Mouse (Mus musculus) myocyte (in vitro differentiated cells): ENCODE results near the gene Myod1. TPM values are rescaled to one million over a fixed set of nuclear protein-coding genes. Genes with fewer than 3 reads are reported as not detected.
A peak's percentile ranks its signal among the peaks of the same experiment; 100 is the strongest.

ENCODE experiments used
- H3K27me3 ChIP-seq: one replicate; pipeline ENCODE4 v1.6.1; 2011; ENCODE audit not compliant: control insufficient read depth, insufficient read depth, insufficient read length
- H3K36me3 ChIP-seq: one replicate; pipeline ENCODE4 v1.6.1; 2011; ENCODE audit not compliant: control insufficient read depth, insufficient read depth
- H3K4me2 ChIP-seq: one replicate; pipeline ENCODE4 v1.6.1; 2011; ENCODE audit warnings: low read depth, control low read depth
- H3K4me3 ChIP-seq: one replicate; pipeline ENCODE4 v1.5.1; 2011; ENCODE audit warnings: mild to moderate bottlenecking, control low read depth, moderate library complexity
- H3K79me2 ChIP-seq: one replicate; pipeline ENCODE4 v1.6.1; 2011; ENCODE audit not compliant: control insufficient read depth, insufficient read depth
- H3ac ChIP-seq: one replicate; pipeline ENCODE4 v1.6.1; 2011; ENCODE audit not compliant: control insufficient read depth, insufficient read length
- CEBPB ChIP-seq: IDR thresholded peaks from 2 replicates; pipeline ENCODE4 v1.6.1; 2011; ENCODE audit warnings: mild to moderate bottlenecking, moderate library complexity; ENCODE audit not compliant: poor library complexity, insufficient read depth, severe bottlenecking
- E2F4 ChIP-seq: IDR thresholded peaks from one replicate; pipeline ENCODE4 v1.6.1; 2011; ENCODE audit warnings: mild to moderate bottlenecking, control low read depth, moderate library complexity; ENCODE audit not compliant: insufficient read depth
- MAX ChIP-seq: IDR thresholded peaks from one replicate; pipeline ENCODE4 v1.6.1; 2011; ENCODE audit warnings: low read depth, mild to moderate bottlenecking, control low read depth
- MYOD1 ChIP-seq, 3 experiments: IDR thresholded peaks; one replicate each; pipeline ENCODE4 v1.6.1; 2011; ENCODE audit warnings: control low read depth in 2 of 3, low read depth in 2 of 3, mild to moderate bottlenecking in 2 of 3, moderate library complexity in 1 of 3; ENCODE audit not compliant: insufficient read length in 2 of 3, control insufficient read depth in 1 of 3
- MYOG ChIP-seq, 3 experiments: IDR thresholded peaks; one replicate each; pipeline ENCODE4 v1.6.1; 2011; ENCODE audit warnings: control low read depth in 2 of 3, low read depth in 2 of 3, mild to moderate bottlenecking in 2 of 3; ENCODE audit not compliant: insufficient read length in 2 of 3, control insufficient read depth in 1 of 3, insufficient read depth in 1 of 3
- POLR2A ChIP-seq: IDR thresholded peaks from one replicate; pipeline ENCODE4 v1.6.1; 2011; ENCODE audit warnings: low read depth, mild to moderate bottlenecking, control low read depth, moderate library complexity; ENCODE audit not compliant: insufficient read length
- POLR2AphosphoS2 ChIP-seq: IDR thresholded peaks from one replicate; pipeline ENCODE4 v1.6.1; 2011; ENCODE audit warnings: low read depth, control low read depth; ENCODE audit not compliant: insufficient read length
- REST ChIP-seq: IDR thresholded peaks from one replicate; pipeline ENCODE4 v1.6.1; 2011; ENCODE audit warnings: mild to moderate bottlenecking, control low read depth, moderate library complexity; ENCODE audit not compliant: insufficient read depth, insufficient read length
- SRF ChIP-seq: IDR thresholded peaks from one replicate; pipeline ENCODE4 v1.6.1; 2011; ENCODE audit warnings: low read depth; ENCODE audit not compliant: control insufficient read depth, insufficient read length
- TCF12 ChIP-seq: IDR thresholded peaks from one replicate; pipeline ENCODE4 v1.6.1; 2011; ENCODE audit warnings: mild to moderate bottlenecking, control low read depth; ENCODE audit not compliant: poor library complexity, insufficient read depth, severe bottlenecking
- TCF3 ChIP-seq: IDR thresholded peaks from one replicate; pipeline ENCODE4 v1.6.1; 2011; ENCODE audit warnings: low read depth, control low read depth; ENCODE audit not compliant: insufficient read length
- USF1 ChIP-seq: IDR thresholded peaks from one replicate; pipeline ENCODE4 v1.6.1; 2011; ENCODE audit warnings: low read depth, mild to moderate bottlenecking, control low read depth, moderate library complexity
- polyA plus RNA-seq: library from polyadenylated mRNA; unstranded; fragments of >200 nt; fragmentation: generic; extraction: Trizol; gene quantifications from one replicate; pipeline ENCODE4 v1.2.1, GENCODE M21; 2012; ENCODE audit warnings: missing spikeins

Myod1 gene
- polyA plus RNA-seq, 1 experiment: 396 TPM

GRCm38 (mm10) chr7:46352748-46353147 is 23.5 kb upstream of the Myod1 start:
- no peak overlapping the region for H3K4me3 ChIP-seq
- H3K4me2 ChIP-seq: peak overlapping the region; percentile 53
- H3K27me3 ChIP-seq: no peaks in the 10 kb centered on the region
- TF ChIP-seq TCF12 (no peak), POLR2A (peak; percentile 61), MYOG (IDR thresholded peaks at IDR 0.05; ENCODE audit: control insufficient read depth in 1 of 3, insufficient read depth in 1 of 3, insufficient read length in 2 of 3, low read depth in 2 of 3) (peak in 1 of 3 experiments; percentile 71), SRF (no peak), MYOD1 (IDR thresholded peaks at IDR 0.05; ENCODE audit: control insufficient read depth in 1 of 3, insufficient read length in 2 of 3, low read depth in 2 of 3) (peak in 1 of 3 experiments; percentile 38), POLR2AphosphoS2 (peak; percentile 60)
- H3K36me3 ChIP-seq: no peaks in the 10 kb centered on the region
- no peaks in the 10 kb centered on the region for H3K79me2 ChIP-seq
- H3ac ChIP-seq: no peak overlapping the region

DNA sequence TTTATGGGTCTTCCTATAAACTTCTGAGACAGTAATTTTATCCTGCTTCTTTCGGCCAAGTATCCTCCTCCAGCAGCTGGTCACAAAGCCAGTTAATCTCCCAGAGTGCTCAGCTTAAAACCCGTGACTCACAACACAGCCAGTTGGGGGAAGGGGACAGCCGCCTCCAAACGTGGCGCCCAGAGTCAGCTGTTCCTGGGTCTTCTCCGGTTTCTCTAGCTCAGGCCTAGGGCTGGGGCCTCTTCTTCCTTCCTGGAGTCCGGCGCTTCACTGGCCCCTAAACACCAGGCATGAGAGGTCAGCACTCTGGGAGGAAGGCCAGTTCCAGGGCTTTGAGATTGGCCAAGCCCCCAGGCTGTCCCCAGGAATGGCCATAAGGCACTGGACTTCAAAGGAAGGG is 23.1 kb upstream of the Myod1 start:
- Histone ChIP-seq H3ac (no peak overlapping the region), H3K4me2 (peak overlapping the region; percentile 68), H3K27me3 (no peaks in the 10 kb centered on the region), H3K79me2 (no peaks in the 10 kb centered on the region), H3K36me3 (no peaks in the 10 kb centered on the region), H3K4me3 (no peak overlapping the region)
- TF ChIP-seq MYOG (IDR thresholded peaks at IDR 0.05; ENCODE audit: control insufficient read depth in 1 of 3, insufficient read depth in 1 of 3, insufficient read length in 2 of 3, low read depth in 2 of 3): peak; percentile 91 to 98 (median 96)
- peak; percentile 62 for TF ChIP-seq TCF3
- peak; percentile 68 to 95 (median 92) for TF ChIP-seq MYOD1 (IDR thresholded peaks at IDR 0.05; ENCODE audit: control insufficient read depth in 1 of 3, insufficient read length in 2 of 3, low read depth in 2 of 3)
- TF ChIP-seq MAX: no peak
- no peak for TF ChIP-seq POLR2A
- peak; percentile 36 for TF ChIP-seq USF1
- peak; percentile 97 for TF ChIP-seq TCF12
- TF ChIP-seq CEBPB: no peak

- no peak for TF ChIP-seq MYOG (IDR thresholded peaks at IDR 0.05; ENCODE audit: control insufficient read depth in 1 of 3, insufficient read depth in 1 of 3, insufficient read length in 2 of 3, low read depth in 2 of 3)
- no peak for TF ChIP-seq TCF3
- no peak for TF ChIP-seq MYOD1 (IDR thresholded peaks at IDR 0.05; ENCODE audit: control insufficient read depth in 1 of 3, insufficient read length in 2 of 3, low read depth in 2 of 3)
- TF ChIP-seq CEBPB: no peak
- no peak for TF ChIP-seq REST
- Histone ChIP-seq H3K36me3 (no peaks in the 10 kb centered on the region), H3K27me3 (no peaks in the 10 kb centered on the region), H3K4me3 (no peak overlapping the region), H3K4me2 (peak overlapping the region; percentile 68), H3ac (no peak overlapping the region), H3K79me2 (no peaks in the 10 kb centered on the region)
Observed at GRCm38 (mm10) chr7:46353875-46354274, 22.4 kb upstream of the Myod1 start.

- no peak for TF ChIP-seq POLR2AphosphoS2
- TF ChIP-seq MAX: no peak
- no peak for TF ChIP-seq MYOD1 (IDR thresholded peaks at IDR 0.05; ENCODE audit: control insufficient read depth in 1 of 3, insufficient read length in 2 of 3, low read depth in 2 of 3)
- no peak for TF ChIP-seq CEBPB
- TF ChIP-seq POLR2A: no peak
- no peak for TF ChIP-seq E2F4
- TF ChIP-seq SRF: no peak
- no peak for TF ChIP-seq TCF3
- no peak for TF ChIP-seq TCF12
- TF ChIP-seq REST: no peak
- TF ChIP-seq USF1: no peak
- TF ChIP-seq MYOG (IDR thresholded peaks at IDR 0.05; ENCODE audit: control insufficient read depth in 1 of 3, insufficient read depth in 1 of 3, insufficient read length in 2 of 3, low read depth in 2 of 3): no peak
- Histone ChIP-seq H3K27me3 (no peaks in the 10 kb centered on the region), H3K4me2 (no peak overlapping the region)
Observed at GRCm38 (mm10) chr7:46361776-46362175, 14.5 kb upstream of the Myod1 start.

GRCm38 (mm10) chr7:46364154-46364553 is 12.1 kb upstream of the Myod1 start:
- no peak overlapping the region for H3K4me2 ChIP-seq
- no peak overlapping the region for H3ac ChIP-seq
- TF ChIP-seq MYOG (IDR thresholded peaks at IDR 0.05; ENCODE audit: control insufficient read depth in 1 of 3, insufficient read depth in 1 of 3, insufficient read length in 2 of 3, low read depth in 2 of 3) (peak in 2 of 3 experiments; percentile 56 to 83), USF1 (no peak), TCF12 (peak; percentile 49), MYOD1 (IDR thresholded peaks at IDR 0.05; ENCODE audit: control insufficient read depth in 1 of 3, insufficient read length in 2 of 3, low read depth in 2 of 3) (peak; percentile 8 to 95 (median 81))
- no peaks in the 10 kb centered on the region for H3K27me3 ChIP-seq
- H3K36me3 ChIP-seq: no peaks in the 10 kb centered on the region
- no peaks in the 10 kb centered on the region for H3K79me2 ChIP-seq
- no peak overlapping the region for H3K4me3 ChIP-seq

More at GRCm38 (mm10) chr7:46361776-46362175, 14.5 kb upstream of the Myod1 start:
- H3ac ChIP-seq: no peak overlapping the region
- no peaks in the 10 kb centered on the region for H3K79me2 ChIP-seq
- H3K4me3 ChIP-seq: no peak overlapping the region
- no peaks in the 10 kb centered on the region for H3K36me3 ChIP-seq
